In the genomic region with DNA sequence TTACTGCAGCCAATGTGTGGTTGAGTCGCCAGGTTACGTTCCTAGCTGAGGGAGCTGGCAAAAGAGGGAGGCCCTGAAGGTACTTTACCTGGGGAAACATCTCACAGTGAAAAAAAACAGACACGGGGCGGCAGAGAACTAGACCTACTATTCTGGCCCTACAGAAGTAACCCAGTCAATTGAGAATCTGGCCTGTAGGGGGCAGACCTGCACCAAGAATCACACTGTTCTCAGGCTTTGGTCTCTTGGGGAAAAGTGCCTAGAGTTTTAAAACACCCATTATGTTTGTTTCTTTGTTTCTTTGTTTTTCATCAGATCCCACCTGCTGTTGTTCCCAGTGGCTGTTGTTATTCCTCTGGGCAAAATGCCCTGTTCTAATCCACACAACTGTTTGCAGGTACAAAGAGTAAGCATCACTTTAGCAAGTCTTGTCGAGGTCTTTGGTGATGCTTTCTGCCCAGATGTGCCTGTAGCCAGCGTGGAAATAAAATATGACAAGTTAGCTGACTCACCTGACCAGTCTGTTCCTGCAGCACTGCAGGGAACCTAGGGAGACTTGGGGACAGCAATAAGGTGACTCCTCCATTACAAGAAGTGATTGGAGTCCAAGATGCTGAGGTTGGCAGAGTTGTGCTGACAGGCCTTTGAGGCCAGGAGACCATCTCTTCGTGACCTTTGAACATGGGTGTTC, we compare ENCODE assay signal across 9 mouse cellular contexts. TPM values are rescaled to one million over a fixed set of nuclear protein-coding genes. Genes with fewer than 3 reads are reported as not detected.
DNase-seq lines count a peak whose midpoint lies in the region; ATAC-seq and TF ChIP-seq lines count a peak whose summit lies in the region.
"Had no signal": no experiment of that assay in that cellular context is flagged by ENCODE, and none has a peak within 500 bp of the region (broad histone marks: within the 10 kb centered on the region; RNA-seq: fewer than 3 reads in every experiment).

No protein-coding gene starts in this region.

- H3K27me3 ChIP-seq in G1E (ENCODE audit: insufficient read depth, low read length), result peaks cover 13% of the 10 kb centered on the region
- H3K27me3 ChIP-seq in forebrain, embryonic 15.5 days, result 0 out of 2 replicates have a peak, but pooled peaks cover 2% of the 10 kb centered on the region
- H3K27me3 ChIP-seq in lung, embryonic 15.5 days, result no peaks in the 10 kb centered on the region

- peaks cover 3% of the 10 kb centered on the region for H3K9me3 ChIP-seq in G1E (replicated peaks)
- H3K9me3 ChIP-seq in forebrain, embryonic 15.5 days, result no peaks in the 10 kb centered on the region
- H3K9me3 ChIP-seq in lung, embryonic 15.5 days, result no peaks in the 10 kb centered on the region

- no peaks in the 10 kb centered on the region for H3K36me3 ChIP-seq in G1E (replicated peaks)
- no peaks in the 10 kb centered on the region for H3K36me3 ChIP-seq in forebrain, embryonic 15.5 days
- no peaks in the 10 kb centered on the region for H3K36me3 ChIP-seq in lung, embryonic 15.5 days

- WGBS in forebrain, embryonic 15.5 days, result 24% methylated on average over 7 of the region's 7 CpGs
- 28% methylated on average over 7 of the region's 7 CpGs for WGBS in lung, embryonic 15.5 days

- H3K4me1 ChIP-seq in G1E (ENCODE audit: insufficient read depth, low read depth, low read length), result peaks cover 8% of the 10 kb centered on the region
- H3K4me1 ChIP-seq in forebrain, embryonic 15.5 days, result peaks cover 4% of the 10 kb centered on the region; the same call in 1 of the 2 replicates
- H3K4me1 ChIP-seq in lung, embryonic 15.5 days, result no peaks in the 10 kb centered on the region

- DNase-seq in G1E (ENCODE audit: low spot score), result peak; percentile 60
- DNase-seq in cerebellum, adult 11 months, result peak; percentile 66
- DNase-seq in layer of hippocampus, adult 2 months (ENCODE audit: low spot score in 2 of 2), result peak; percentile 86 to 95
- peak; percentile 85 for DNase-seq in ovary, postnatal 14 days (ENCODE audit: low spot score)
- peak; percentile 93 for DNase-seq in thymus, postnatal 0 days (ENCODE audit: low spot score)

- TF ChIP-seq CTCF in G1E (IDR thresholded peaks at IDR 0.05; ENCODE audit: low read depth, low read length), result peak; percentile 33; the same call in 1 of the 2 replicates
- peak; percentile 94 for TF ChIP-seq CTCF in layer of hippocampus, adult 2 months (conservative IDR thresholded peaks at IDR 0.05)

- no peak overlapping the region for H3K27ac ChIP-seq in forebrain, embryonic 15.5 days (replicated peaks)
- no peak overlapping the region for H3K27ac ChIP-seq in layer of hippocampus, adult 2 months
- H3K27ac ChIP-seq in lung, embryonic 15.5 days, result no peak overlapping the region
- H3K27ac ChIP-seq: macrophage had no signal

- H3K9ac ChIP-seq in forebrain, embryonic 15.5 days (replicated peaks), result no peak overlapping the region
- H3K9ac ChIP-seq in lung, embryonic 15.5 days, result no peak overlapping the region

- H3K4me3 ChIP-seq in G1E (ENCODE audit: low read depth, low read length), result no peak overlapping the region
- no peak overlapping the region for H3K4me3 ChIP-seq in forebrain, embryonic 15.5 days
- H3K4me3 ChIP-seq in layer of hippocampus, adult 2 months, result no peak overlapping the region
- H3K4me3 ChIP-seq in lung, embryonic 15.5 days, result no peak overlapping the region

- ATAC-seq in G1E (ENCODE audit: extremely low read depth, insufficient number of reproducible peaks, low FRiP score, poor library complexity, severe bottlenecking), result no peak; the same call in 1 of the 2 replicates
- peak; percentile 94 for ATAC-seq in forebrain, embryonic 15.5 days (replicated peaks)
- peak; percentile 77 to 78; a peak in 3 of 4 replicates for ATAC-seq in hematopoietic stem cell, adult 5-6 weeks (replicated peaks in 1 of 2; ENCODE audit: insufficient read depth in 1 of 2, low FRiP score in 2 of 2, low TSS enrichment in 1 of 2, low read depth in 1 of 2, poor library complexity in 2 of 2, severe bottlenecking in 2 of 2)
- peak; percentile 77; the same call in 1 of the 2 replicates for ATAC-seq in lung, embryonic 15.5 days (ENCODE audit: borderline replicate concordance, extremely low read depth, low FRiP score, low TSS enrichment)

- H3K4me2 ChIP-seq in forebrain, embryonic 15.5 days (replicated peaks), result no peak overlapping the region
- H3K4me2 ChIP-seq in lung, embryonic 15.5 days, result no peak overlapping the region

RNA-seq across cellular contexts. Expression of gene 2610301B20Rik, which starts 38.5 kb away (rescaled TPM):
- total RNA-seq in G1E (2014; fragmentation: Nextera tagmentation) (39.5 and 42.7 TPM in 2 replicates), G1E (2017) (17.3 and 17.5 TPM in 2 replicates)
- polyA plus RNA-seq in G1E (2012), result 14.4 and 19.6 TPM in 2 replicates
- polyA plus RNA-seq in forebrain, embryonic 15.5 days (2015; fragmentation: Nextera tagmentation; extraction: Ambion mirVana), result 40.8 and 47.6 TPM in 2 replicates
- total RNA-seq in hematopoietic stem cell, adult 5-6 weeks (2017), result 14.9 and 15.4 TPM in 2 replicates
- total RNA-seq in layer of hippocampus, adult 2 months (2021), result 10 to 100 TPM; 35.6 to 39.0 TPM
- 28.4 and 28.8 TPM in 2 replicates for polyA plus RNA-seq in lung, embryonic 15.5 days (2015; fragmentation: Nextera tagmentation; extraction: Ambion mirVana)
- polyA plus RNA-seq in thymus, postnatal 0 days (2015; fragmentation: Nextera tagmentation; extraction: Ambion mirVana), result 19.7 and 20.3 TPM in 2 replicates
